Mouse (Mus musculus): ENCODE measurements around the gene Olfr734.

Gene Olfr734

GRCm38 (mm10) chr14:50326661-50327060 is at the start of gene Olfr734:
Gene Olfr734 (minus strand): TSS chr14:50326761.
- ChIA-PET CTCF (no interaction called here), POLR2A (no interaction called here)

DNA sequence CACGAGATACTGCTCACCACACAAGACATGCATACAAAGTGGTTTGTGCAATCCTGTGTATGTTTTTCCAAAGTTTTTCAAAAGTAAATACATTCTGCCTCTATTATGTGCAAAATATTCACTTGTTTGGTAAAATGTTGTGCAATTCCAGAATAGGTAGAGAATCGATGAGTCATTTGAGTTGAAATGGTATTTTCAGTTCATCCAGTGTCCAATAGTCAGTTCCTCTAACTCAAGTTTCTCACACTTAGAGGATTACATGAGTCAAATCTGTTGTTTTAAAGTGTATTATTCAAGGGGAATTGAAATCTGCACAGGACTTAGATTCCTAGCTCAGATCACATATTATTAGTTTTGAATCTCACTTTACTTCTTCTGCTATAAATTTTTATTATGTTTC is 37.0 kb upstream of the Olfr734 start:
- ChIA-PET POLR2A (no interaction called here), CTCF (no interaction called here)

GRCm38 (mm10) chr14:50360480-50360879 is 33.9 kb upstream of the Olfr734 start:
- ChIA-PET CTCF (no interaction called here), POLR2A (no interaction called here)

DNA sequence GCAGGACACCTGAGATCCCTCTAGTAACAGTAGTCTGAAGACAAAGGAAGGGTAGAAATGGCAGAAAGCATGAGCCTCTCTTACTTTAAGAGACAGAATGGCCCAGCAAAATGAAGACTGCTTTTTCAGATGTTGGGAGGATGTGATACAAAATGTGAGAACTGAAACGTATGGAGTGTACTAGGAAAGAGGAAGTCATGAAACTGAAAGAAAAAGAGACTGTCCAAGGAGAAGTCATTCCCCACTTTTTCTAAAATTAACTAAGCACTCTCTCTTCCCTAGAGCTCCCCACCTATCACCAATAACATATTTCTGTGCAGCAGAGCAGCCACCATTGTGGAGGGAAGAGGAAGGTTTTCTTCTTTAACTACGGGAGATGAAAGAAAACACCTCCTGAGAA is 31.0 kb upstream of the Olfr734 start, which contains the start of gene Tlr11:
Gene Tlr11, plus strand, starts transcription at position 322 of the 400 bp plus-strand sequence.
- ChIA-PET POLR2A (no interaction called here), CTCF (no interaction called here)

DNA sequence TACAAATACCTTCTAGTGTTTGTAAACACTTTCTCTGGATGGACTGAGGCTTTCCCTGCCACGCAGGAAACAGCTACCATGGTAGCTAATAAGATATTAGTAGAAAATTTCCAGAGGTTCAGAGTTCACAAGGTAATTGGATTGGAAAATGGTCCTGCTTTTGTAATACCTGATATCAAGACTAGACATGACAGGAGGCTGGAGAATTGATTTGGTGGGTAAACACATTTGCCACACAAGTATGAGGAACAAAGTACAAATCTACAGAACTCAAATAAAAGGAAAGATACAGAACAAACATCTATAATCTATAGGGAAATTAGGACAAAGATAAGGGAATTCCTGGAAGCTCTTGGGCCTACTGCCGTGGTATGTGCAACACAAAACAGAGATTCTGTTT is 30.2 kb upstream of the Olfr734 start:
- POLR2A ChIA-PET = no interaction called here
- CTCF ChIA-PET = no interaction called here

DNA sequence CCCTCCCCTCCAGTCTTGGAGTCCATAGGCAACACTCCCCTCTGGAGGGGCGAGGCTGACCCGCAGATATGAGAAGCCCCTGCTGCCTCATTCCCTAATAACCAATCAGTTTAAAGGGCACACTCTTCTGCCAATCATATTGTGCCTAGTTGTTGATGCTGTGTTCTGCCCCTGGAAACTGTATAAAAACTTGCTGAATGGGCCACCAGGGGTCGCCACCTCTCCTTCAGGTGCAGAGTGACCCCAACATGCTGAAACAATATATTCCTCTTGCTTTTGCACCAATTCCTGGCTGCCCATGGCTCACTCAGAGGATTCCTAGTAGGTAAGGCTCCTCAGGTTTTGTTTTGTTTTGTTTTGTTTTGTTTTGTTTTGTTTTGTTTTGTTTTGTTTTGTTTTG is 25.9 kb upstream of the Olfr734 start:
- ChIA-PET POLR2A (no interaction called here), CTCF (interaction anchor here in 1 of 4 experiments (0.7 kb wide), 3 partner anchors 19 to 715 kb away, joined by 4 to 7 read pairs (median 5); no protein-coding TSS in a partner anchor)

DNA sequence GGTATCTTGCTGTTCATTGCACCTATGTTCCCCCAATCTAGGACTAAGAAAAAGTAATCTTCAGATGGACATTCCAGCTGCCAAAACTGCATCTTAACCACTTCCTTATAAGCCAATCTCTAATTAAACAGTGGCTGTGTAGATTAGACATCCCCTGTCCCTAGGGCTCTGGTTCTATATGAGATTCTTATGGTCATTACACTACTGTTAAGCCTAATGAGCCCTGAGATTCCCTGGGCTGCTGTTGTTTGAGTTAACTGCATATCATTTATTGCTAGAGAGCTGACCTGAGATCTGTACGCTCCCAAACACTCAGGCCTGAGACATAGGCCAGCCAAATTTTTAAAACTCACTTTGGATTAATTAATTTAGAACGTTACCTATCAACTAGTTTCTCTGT is 22.2 kb upstream of the Olfr734 start, which contains the start of gene Olfr735:
Gene Olfr735, minus strand, starts transcription at position 77 of the 400 bp plus-strand sequence.
- ChIA-PET POLR2A (no interaction called here), CTCF (no interaction called here)

- ChIA-PET POLR2A (no interaction called here), CTCF (no interaction called here)
Measured at GRCm38 (mm10) chr14:50301422-50301821, 25.1 kb downstream of the Olfr734 start, which contains the start of gene Olfr733. Gene Olfr733 (minus strand): TSS chr14:50301522.

GRCm38 (mm10) chr14:50284106-50284505 is 42.5 kb downstream of the Olfr734 start, which contains the start of gene Olfr732:
Gene Olfr732 (minus strand): TSS chr14:50284206.
- POLR2A ChIA-PET = no interaction called here
- CTCF ChIA-PET = no interaction called here
